Mouse (Mus musculus) R1 (cell line): ENCODE results near the gene Slc6a19.
A peak's percentile ranks its signal among the peaks of the same experiment; 100 is the strongest.
"Not testable (repeated sequence)": the region's sequence is repeated elsewhere in the genome, so short reads cannot be mapped to it uniquely, and the experiment has no call there.

Experiments
- DNase-seq: peaks from one replicate; pipeline ENCODE4 v3.0.0-alpha.2; 2018; ENCODE audit warnings: low read depth, low spot score

The Slc6a19 gene

GRCm38 (mm10) chr13:73712228-73712627, 7.6 kb upstream of the Slc6a19 start:
- DNase-seq = no peak

- DNase-seq = no peak
Measured at GRCm38 (mm10) chr13:73711803-73712202, 7.1 kb upstream of the Slc6a19 start.

- DNase-seq = no peak
Measured at GRCm38 (mm10) chr13:73711221-73711620, 6.6 kb upstream of the Slc6a19 start.

- no peak for DNase-seq
Measured at GRCm38 (mm10) chr13:73709491-73709890, 4.8 kb upstream of the Slc6a19 start.

GRCm38 (mm10) chr13:73703486-73703885, 1.2 kb downstream of the Slc6a19 start:
- DNase-seq = not testable (repeated sequence)

- DNase-seq = no peak
Measured at GRCm38 (mm10) chr13:73702776-73703175, 1.9 kb downstream of the Slc6a19 start.

GRCm38 (mm10) chr13:73701161-73701883, 3.3 kb downstream of the Slc6a19 start:
- DNase-seq = no peak

- no peak for DNase-seq
Measured at GRCm38 (mm10) chr13:73700554-73700953, 4.1 kb downstream of the Slc6a19 start.

- DNase-seq = no peak
Measured at GRCm38 (mm10) chr13:73699714-73700113, 5.0 kb downstream of the Slc6a19 start.

- no peak for DNase-seq
Measured at GRCm38 (mm10) chr13:73696529-73696928, 8.1 kb downstream of the Slc6a19 start.

- no peak for DNase-seq
Measured at GRCm38 (mm10) chr13:73694972-73695371, 9.7 kb downstream of the Slc6a19 start.

GRCm38 (mm10) chr13:73693333-73693732, 11.3 kb downstream of the Slc6a19 start:
- DNase-seq = no peak

- peak; percentile 87 for DNase-seq
Measured at GRCm38 (mm10) chr13:73692249-73692868, 12.3 kb downstream of the Slc6a19 start.

GRCm38 (mm10) chr13:73688934-73689333, 15.7 kb downstream of the Slc6a19 start:
- no peak for DNase-seq

GRCm38 (mm10) chr13:73687601-73688000, 17.1 kb downstream of the Slc6a19 start:
- DNase-seq = no peak

- no peak for DNase-seq
Measured at GRCm38 (mm10) chr13:73685502-73685901, 19.2 kb downstream of the Slc6a19 start.

GRCm38 (mm10) chr13:73684412-73684811, 20.3 kb downstream of the Slc6a19 start:
- DNase-seq = no peak

- DNase-seq = no peak
Measured at GRCm38 (mm10) chr13:73683682-73684081, 21.0 kb downstream of the Slc6a19 start.

- no peak for DNase-seq
Measured at GRCm38 (mm10) chr13:73682226-73682625, 22.4 kb downstream of the Slc6a19 start.

- no peak for DNase-seq
Measured at GRCm38 (mm10) chr13:73680394-73680793, 24.3 kb downstream of the Slc6a19 start.

GRCm38 (mm10) chr13:73679311-73679710, 25.4 kb downstream of the Slc6a19 start:
- no peak for DNase-seq

GRCm38 (mm10) chr13:73677853-73678252, 26.8 kb downstream of the Slc6a19 start, which contains the start of gene Slc6a18:
TSS of gene Slc6a18 (minus strand) at chr13:73678023.
- DNase-seq = no peak

GRCm38 (mm10) chr13:73675161-73675560, 29.5 kb downstream of the Slc6a19 start:
- DNase-seq = no peak
